Mouse (Mus musculus): ENCODE measurements around the gene Dynlt1a. TPM values are rescaled to one million over a fixed set of nuclear protein-coding genes. Genes with fewer than 3 reads are reported as not detected.
"Not testable (repeated sequence)": the region's sequence is repeated elsewhere in the genome, so short reads cannot be mapped to it uniquely, and the experiment has no call there.

Gene Dynlt1a
- polyA plus RNA-seq, 1 experiment = 8.0 TPM

- peak; percentile 17 for DNase-seq
- H3K4me3 ChIP-seq (ENCODE audit: control insufficient read depth, insufficient read depth, low read length); H3K27me3 ChIP-seq (ENCODE audit: control insufficient read depth, insufficient read depth, low read length); H3K4me1 ChIP-seq (replicated peaks; ENCODE audit: control insufficient read depth, insufficient read depth, low read length); H3K27ac ChIP-seq (ENCODE audit: control insufficient read depth, insufficient read depth, low read length); H3K36me3 ChIP-seq (ENCODE audit: control insufficient read depth, insufficient read depth, low read length): not testable (repeated sequence)
- 32% methylated on average over 3 of the region's 4 CpGs for WGBS
Measured at GRCm38 (mm10) chr17:6315706-6316105, 1.6 kb downstream of the Dynlt1a start.

- H3K4me3 ChIP-seq (ENCODE audit: control insufficient read depth, insufficient read depth, low read length); H3K27me3 ChIP-seq (ENCODE audit: control insufficient read depth, insufficient read depth, low read length); H3K4me1 ChIP-seq (replicated peaks; ENCODE audit: control insufficient read depth, insufficient read depth, low read length); H3K27ac ChIP-seq (ENCODE audit: control insufficient read depth, insufficient read depth, low read length); DNase-seq; H3K36me3 ChIP-seq (ENCODE audit: control insufficient read depth, insufficient read depth, low read length): not testable (repeated sequence)
- WGBS = 91% methylated on average over 2 of the region's 3 CpGs
Measured at GRCm38 (mm10) chr17:6314493-6314892, 2.8 kb downstream of the Dynlt1a start.

DNA sequence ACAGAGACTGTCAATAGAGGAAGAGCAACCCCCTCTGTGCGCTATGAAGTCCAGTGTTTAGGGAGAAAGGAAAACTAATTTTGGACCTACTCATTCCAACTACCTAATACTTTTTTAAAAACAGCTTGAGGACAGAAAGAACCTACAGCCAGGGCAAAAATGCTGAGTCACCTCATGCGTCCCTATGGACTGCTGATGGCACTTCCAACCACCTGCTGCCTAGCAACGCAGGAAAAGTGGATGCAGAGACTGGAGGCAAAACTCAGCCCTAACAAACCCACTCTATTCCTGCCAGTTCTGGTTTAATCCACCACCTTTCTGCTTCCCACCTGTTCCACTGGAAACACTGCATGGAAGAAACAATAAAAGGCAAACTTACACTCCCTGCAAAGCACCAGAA is 4.5 kb downstream of the Dynlt1a start:
- not testable (repeated sequence) for DNase-seq; H3K4me1 ChIP-seq (replicated peaks; ENCODE audit: control insufficient read depth, insufficient read depth, low read length); H3K36me3 ChIP-seq (ENCODE audit: control insufficient read depth, insufficient read depth, low read length); H3K27ac ChIP-seq (ENCODE audit: control insufficient read depth, insufficient read depth, low read length); H3K27me3 ChIP-seq (ENCODE audit: control insufficient read depth, insufficient read depth, low read length); H3K4me3 ChIP-seq (ENCODE audit: control insufficient read depth, insufficient read depth, low read length)
- 98% methylated on average over 3 of the region's 3 CpGs for WGBS

DNA sequence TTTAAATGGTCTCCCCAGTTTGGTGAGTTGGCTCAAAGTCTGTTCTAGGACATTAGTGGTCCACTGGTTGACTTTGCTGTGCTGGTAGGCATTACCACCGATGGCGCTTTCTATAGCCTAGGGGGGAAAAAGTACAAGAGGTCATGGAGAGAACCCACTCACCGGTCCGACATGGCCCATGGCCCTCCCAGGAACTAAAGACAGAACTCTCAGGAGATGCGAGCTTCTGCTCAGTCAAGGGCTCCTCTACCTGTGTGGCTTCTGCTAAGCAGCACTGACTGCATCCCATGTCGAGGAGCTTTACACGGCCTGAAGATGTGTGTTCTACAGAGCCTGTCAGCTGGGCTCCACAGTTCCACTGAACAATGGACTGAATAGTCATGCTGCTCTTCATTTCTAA is 5.6 kb downstream of the Dynlt1a start:
- not testable (repeated sequence) for H3K27ac ChIP-seq (ENCODE audit: control insufficient read depth, insufficient read depth, low read length); DNase-seq; H3K4me3 ChIP-seq (ENCODE audit: control insufficient read depth, insufficient read depth, low read length); H3K27me3 ChIP-seq (ENCODE audit: control insufficient read depth, insufficient read depth, low read length); H3K4me1 ChIP-seq (replicated peaks; ENCODE audit: control insufficient read depth, insufficient read depth, low read length); H3K36me3 ChIP-seq (ENCODE audit: control insufficient read depth, insufficient read depth, low read length)
- WGBS = 94% methylated on average over 7 of the region's 7 CpGs

DNA sequence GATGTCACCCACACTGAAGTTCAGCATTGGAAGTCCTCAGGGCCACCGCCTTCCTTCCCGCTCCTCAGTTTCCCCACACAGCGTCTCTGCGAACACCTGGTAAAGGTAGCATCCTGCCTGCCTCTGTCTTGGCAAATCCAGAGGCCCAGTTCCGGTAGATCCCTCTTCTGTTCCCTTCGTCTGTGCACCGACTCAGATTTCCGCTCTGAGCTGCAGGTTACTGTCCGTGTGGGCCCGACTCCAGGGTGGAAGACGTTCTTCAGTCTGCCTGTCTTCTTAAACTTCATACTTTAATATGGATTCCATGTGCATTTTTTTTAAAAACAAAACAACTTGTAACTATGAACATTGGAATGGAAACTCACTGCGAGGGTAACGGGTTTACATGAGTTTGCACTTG is 10.8 kb downstream of the Dynlt1a start:
- not testable (repeated sequence) for H3K4me1 ChIP-seq (replicated peaks; ENCODE audit: control insufficient read depth, insufficient read depth, low read length); DNase-seq; H3K27ac ChIP-seq (ENCODE audit: control insufficient read depth, insufficient read depth, low read length); H3K36me3 ChIP-seq (ENCODE audit: control insufficient read depth, insufficient read depth, low read length); H3K27me3 ChIP-seq (ENCODE audit: control insufficient read depth, insufficient read depth, low read length); H3K4me3 ChIP-seq (ENCODE audit: control insufficient read depth, insufficient read depth, low read length)
- WGBS = 99% methylated on average over 11 of the region's 13 CpGs

DNA sequence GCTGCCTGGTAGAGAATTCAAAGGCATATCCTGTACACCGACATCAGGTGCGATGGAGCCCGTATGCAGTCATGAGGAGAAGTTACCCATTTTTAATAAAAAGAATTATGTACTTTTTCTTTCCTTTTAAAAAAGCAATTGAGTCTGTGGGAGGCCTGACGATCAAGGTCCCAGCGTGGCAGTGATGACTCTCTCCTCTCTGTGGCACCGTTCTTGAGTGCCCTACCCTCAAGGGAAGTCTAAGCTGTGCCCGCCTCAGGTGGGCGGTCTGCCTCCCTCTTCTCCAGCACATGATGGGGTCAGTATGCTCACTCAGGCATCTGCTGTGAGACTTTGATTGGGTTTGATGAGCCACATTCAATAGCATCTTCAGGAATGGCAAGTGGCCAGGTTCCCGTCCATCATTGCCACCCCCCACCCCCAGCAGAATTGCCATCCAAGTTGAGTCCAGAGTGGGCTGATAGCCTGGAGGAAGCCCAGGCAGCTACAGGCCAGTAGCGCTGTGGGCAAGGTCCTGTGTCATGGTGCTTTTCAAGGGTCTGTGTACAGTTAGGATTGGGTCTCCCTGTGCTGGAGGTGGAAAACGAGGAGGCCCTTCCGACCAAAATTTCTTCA is 11.5 kb downstream of the Dynlt1a start:
- not testable (repeated sequence) for DNase-seq
- 96% methylated on average over 12 of the region's 12 CpGs for WGBS

GRCm38 (mm10) chr17:6304891-6305290 is 12.4 kb downstream of the Dynlt1a start:
- H3K27ac ChIP-seq (ENCODE audit: control insufficient read depth, insufficient read depth, low read length); H3K27me3 ChIP-seq (ENCODE audit: control insufficient read depth, insufficient read depth, low read length); H3K4me3 ChIP-seq (ENCODE audit: control insufficient read depth, insufficient read depth, low read length); DNase-seq; H3K4me1 ChIP-seq (replicated peaks; ENCODE audit: control insufficient read depth, insufficient read depth, low read length); H3K36me3 ChIP-seq (ENCODE audit: control insufficient read depth, insufficient read depth, low read length): not testable (repeated sequence)
- WGBS = 97% methylated on average over 5 of the region's 6 CpGs

More for the DNA sequence above, 11.5 kb downstream of the Dynlt1a start:
- H3K36me3 ChIP-seq (ENCODE audit: control insufficient read depth, insufficient read depth, low read length); H3K27ac ChIP-seq (ENCODE audit: control insufficient read depth, insufficient read depth, low read length); H3K4me3 ChIP-seq (ENCODE audit: control insufficient read depth, insufficient read depth, low read length); H3K4me1 ChIP-seq (replicated peaks; ENCODE audit: control insufficient read depth, insufficient read depth, low read length); H3K27me3 ChIP-seq (ENCODE audit: control insufficient read depth, insufficient read depth, low read length): not testable (repeated sequence)

GRCm38 (mm10) chr17:6300190-6300863 is 17.0 kb downstream of the Dynlt1a start:
- H3K27me3 ChIP-seq (ENCODE audit: control insufficient read depth, insufficient read depth, low read length); H3K36me3 ChIP-seq (ENCODE audit: control insufficient read depth, insufficient read depth, low read length); H3K4me1 ChIP-seq (replicated peaks; ENCODE audit: control insufficient read depth, insufficient read depth, low read length); H3K4me3 ChIP-seq (ENCODE audit: control insufficient read depth, insufficient read depth, low read length); DNase-seq; H3K27ac ChIP-seq (ENCODE audit: control insufficient read depth, insufficient read depth, low read length): not testable (repeated sequence)
- WGBS = 89% methylated on average over 7 of the region's 12 CpGs

GRCm38 (mm10) chr17:6297060-6297795 is 20.1 kb downstream of the Dynlt1a start:
- H3K4me3 ChIP-seq (ENCODE audit: control insufficient read depth, insufficient read depth, low read length); H3K4me1 ChIP-seq (replicated peaks; ENCODE audit: control insufficient read depth, insufficient read depth, low read length); H3K27me3 ChIP-seq (ENCODE audit: control insufficient read depth, insufficient read depth, low read length); H3K27ac ChIP-seq (ENCODE audit: control insufficient read depth, insufficient read depth, low read length); H3K36me3 ChIP-seq (ENCODE audit: control insufficient read depth, insufficient read depth, low read length); DNase-seq: not testable (repeated sequence)
- 97% methylated on average over 9 of the region's 15 CpGs for WGBS

DNA sequence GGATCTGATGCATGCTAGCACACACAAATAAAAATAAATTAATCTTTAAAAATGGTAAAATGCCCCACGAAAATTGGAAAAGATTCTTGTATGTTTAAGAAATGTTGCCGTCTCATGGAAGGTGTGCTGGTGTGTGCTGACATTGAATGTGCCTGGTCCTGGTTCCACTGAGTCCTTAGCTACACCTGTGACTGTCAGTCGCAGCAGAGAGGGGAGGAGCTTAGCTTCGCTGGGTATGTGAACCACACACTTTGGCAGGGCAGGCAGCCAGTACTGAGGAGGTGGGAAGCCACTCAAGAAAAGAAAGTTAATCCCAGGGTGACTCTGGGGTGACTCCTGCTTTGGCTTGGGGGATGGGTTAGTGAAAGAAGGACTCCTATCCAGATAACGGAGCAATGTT is 23.4 kb downstream of the Dynlt1a start:
- H3K4me3 ChIP-seq (ENCODE audit: control insufficient read depth, insufficient read depth, low read length); DNase-seq; H3K27me3 ChIP-seq (ENCODE audit: control insufficient read depth, insufficient read depth, low read length); H3K36me3 ChIP-seq (ENCODE audit: control insufficient read depth, insufficient read depth, low read length); H3K4me1 ChIP-seq (replicated peaks; ENCODE audit: control insufficient read depth, insufficient read depth, low read length); H3K27ac ChIP-seq (ENCODE audit: control insufficient read depth, insufficient read depth, low read length): not testable (repeated sequence)
- WGBS = no CpG with 5 or more reads among the region's 5 CpGs

GRCm38 (mm10) chr17:6289045-6289444 is 28.3 kb downstream of the Dynlt1a start:
- H3K4me3 ChIP-seq (ENCODE audit: control insufficient read depth, insufficient read depth, low read length); H3K27ac ChIP-seq (ENCODE audit: control insufficient read depth, insufficient read depth, low read length); DNase-seq; H3K36me3 ChIP-seq (ENCODE audit: control insufficient read depth, insufficient read depth, low read length); H3K27me3 ChIP-seq (ENCODE audit: control insufficient read depth, insufficient read depth, low read length); H3K4me1 ChIP-seq (replicated peaks; ENCODE audit: control insufficient read depth, insufficient read depth, low read length): not testable (repeated sequence)
- 97% methylated on average over 12 of the region's 12 CpGs for WGBS
